ENCODE assay signal across 1 mouse cellular context in the genomic region with DNA sequence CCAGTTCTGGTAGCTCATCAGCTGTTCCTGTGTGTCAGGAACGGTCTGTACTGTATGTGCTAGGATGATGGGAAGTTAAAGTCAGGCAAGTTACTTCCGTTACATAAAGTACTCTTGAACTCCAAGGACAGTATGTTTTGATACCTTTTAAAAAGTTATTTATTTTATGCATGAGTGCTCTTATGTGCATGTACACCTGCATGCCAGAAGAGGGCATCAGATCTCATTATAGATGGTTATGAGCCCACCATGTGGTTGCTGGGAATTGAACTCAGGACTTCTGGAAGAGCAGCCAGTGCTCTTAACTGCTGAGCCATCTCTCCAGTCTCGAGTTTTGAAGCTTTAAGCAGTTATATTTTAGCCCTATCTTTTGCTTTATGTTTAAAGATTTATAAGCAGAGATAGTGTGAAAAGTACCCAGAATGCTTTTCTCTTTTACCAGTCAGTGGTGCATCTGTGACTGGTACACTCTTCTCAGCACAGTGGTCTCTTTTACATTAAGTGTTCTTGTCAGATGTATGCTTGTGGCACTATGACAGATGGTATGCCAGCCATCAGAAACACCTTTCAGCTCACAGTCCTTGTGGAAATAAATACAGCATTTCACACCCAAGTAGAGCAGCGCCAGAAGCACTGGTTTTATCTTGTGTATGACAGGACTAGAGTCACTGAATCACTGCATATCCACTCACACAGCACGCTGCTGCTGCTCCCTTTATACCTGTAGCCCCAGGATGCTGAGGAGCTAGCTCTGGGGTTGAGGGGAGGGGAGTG.
TF ChIP-seq lines count a peak whose summit lies in the region.

No protein-coding gene starts in this region.

TF ChIP-seq in MEL, 35 proteins besides CTCF, POLR2A, EP300 and RAD21:
- TF ChIP-seq JUND (IDR thresholded peaks at IDR 0.05; ENCODE audit: low read depth, low read length): no peak
TF ChIP-seq in MEL: peak in this region for 0.
